Mouse (Mus musculus): ENCODE data around the gene Paqr4. TPM values are rescaled to one million over a fixed set of nuclear protein-coding genes. Genes with fewer than 3 reads are reported as not detected.

The Paqr4 gene
- total RNA-seq, 2 experiments from 2014 or later, result 13.8 to 14.6 TPM

DNA sequence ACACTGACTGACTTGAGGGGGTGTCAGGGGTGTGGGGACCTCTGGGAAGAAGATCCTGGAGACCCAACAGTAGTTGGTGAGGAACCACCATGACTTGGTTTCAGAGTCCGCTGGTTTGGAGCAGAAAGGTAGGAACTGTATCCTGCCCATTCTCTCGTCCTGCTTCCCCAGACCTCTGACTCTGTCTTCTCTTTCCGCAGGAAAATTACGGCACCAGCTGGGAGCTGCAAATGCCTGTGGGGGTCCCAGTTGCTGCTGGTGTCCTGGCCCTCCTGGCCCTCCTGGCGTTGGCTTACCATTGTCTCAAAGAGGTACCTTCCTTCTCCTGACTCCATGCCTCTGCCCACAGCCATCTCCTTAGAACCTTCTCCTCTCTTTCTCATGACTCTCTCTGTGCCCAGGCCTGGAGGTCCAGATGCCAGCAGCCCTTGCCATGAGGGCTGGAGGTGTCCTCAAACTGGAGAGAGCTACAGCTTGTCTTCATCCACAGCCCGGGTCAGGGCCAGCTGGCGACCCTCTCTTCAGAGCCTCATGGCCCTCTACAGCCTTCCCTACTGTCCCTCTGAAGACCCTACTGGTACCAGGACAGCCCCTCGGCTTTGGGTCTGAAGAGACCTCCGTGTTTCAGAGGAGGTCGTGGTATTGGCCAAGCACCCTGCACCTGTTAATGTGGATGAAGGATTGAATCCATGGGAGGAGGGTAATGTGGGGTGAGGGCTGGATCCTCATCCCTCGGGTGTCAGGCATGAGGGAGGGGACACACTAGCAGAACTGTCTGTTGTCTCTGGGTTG lies 8.9 kb upstream of the Paqr4 start:
- no peak for DNase-seq (ENCODE audit: low spot score in 2 of 2)

DNA sequence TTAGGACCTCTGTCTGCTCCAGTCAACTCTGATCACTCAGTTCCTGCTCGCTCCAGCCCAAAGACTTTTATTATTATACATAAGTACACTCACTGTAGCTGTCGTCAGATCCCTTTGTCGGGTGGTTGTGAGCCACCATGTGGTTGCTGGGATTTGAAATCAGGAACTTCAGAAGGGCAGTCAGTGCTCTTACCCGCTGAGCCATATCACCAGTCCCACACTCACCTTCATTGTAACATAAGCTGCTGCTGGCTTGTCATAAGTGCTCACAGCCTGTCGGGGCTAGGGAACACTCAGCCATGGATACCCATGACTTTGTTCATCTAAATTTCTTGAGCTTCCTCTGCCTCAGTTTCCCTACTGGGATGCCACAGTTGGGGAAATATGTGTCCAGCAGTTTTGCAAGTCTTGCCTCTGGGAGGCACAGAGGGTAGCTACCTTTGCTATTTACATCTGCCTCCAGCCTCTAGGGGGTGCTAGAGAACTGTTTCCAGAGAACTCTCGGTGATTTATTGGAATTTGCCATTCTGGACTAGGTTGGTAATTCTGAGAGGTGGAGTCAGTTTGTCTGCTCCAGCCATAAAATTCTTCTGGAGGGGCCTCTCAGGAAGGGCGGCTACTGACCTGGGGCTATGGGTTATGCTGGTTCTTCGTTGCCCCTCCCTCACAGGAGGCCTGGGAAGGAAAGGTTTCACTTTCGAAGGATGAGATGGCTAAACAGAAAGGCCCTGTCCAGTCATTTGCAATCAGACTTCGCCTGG lies 8.1 kb upstream of the Paqr4 start:
- DNase-seq (ENCODE audit: low spot score in 2 of 2), result peak in 1 of 2 experiments; percentile 49

DNA sequence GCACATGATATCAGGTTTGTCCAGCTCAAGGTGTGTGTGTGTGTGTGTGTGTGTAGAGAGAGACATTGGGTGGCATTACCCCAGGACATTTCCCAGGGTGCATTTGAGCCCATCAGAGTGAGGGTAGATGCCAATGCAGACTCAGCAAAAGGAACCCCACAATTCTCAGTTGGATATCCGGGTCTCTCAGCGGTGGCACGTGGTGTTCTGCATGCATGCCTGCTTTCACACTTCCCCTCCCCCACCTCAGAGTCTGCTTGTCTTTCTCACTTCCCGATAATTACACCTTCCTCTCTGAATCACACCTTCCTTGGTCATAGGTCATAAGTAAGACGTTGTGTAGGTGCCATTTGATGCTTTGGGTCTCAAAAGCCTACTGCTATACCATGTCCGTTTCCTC lies 7.4 kb upstream of the Paqr4 start:
- no peak for DNase-seq (ENCODE audit: low spot score in 2 of 2)

DNA sequence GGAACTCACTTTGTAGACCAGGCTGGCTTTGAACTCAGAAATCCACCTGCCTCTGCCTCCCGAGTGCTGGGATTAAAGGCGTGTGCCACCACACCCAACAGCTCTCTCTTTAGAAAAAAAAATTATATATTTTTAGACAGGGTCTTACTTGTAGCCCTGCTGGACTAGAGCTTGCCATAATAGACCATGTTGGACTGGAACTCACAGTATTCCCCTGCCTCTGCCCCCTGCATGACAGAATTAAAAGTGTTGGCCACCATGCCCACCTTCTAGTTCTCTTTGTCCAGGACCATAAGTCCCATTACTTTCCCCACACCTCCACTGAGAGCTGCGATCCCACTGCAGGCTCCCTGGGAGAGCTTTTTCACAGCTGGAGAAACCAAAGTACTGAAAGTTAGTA lies 6.8 kb upstream of the Paqr4 start:
- no peak for DNase-seq (ENCODE audit: low spot score in 2 of 2)

DNA sequence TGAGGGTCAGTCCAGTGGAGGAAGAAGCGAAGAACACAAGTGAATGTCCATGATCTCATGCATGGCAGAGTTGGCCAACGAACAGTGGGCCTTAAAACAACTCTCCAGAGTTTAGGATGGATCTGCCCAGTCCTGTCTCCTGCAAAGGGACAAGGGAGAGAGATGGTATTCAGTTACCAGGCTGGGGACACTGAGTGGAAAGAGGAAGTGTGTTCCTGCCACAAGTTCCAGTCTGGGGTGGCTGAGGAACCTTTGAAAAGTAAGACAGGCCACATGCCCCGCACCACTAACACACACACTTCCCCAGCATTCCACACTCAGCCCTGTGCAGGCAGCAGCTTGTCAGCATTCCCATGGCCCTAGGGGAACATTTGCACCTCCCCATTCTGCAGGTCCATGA lies 6.1 kb upstream of the Paqr4 start:
- no peak for DNase-seq (ENCODE audit: low spot score in 2 of 2)

DNA sequence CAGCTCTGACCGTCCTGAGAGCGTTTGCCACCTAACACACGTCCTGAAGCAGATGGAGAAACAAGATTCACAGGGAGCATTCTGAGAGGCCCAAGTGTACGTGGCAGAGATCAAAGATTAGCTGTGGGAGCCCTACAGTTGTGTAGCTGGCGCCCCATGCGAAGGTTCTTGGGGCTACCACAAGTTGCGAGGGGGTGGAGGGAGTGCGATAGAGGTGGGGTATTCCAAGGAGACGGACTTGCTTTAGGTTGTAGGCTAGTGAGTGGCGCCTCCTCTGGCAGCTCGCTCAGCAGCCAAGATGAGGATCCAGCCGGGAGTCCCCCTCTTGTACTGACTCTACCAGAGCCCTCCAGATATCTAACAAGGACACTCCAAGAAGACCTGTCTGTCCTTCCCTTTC lies 5.6 kb upstream of the Paqr4 start:
- DNase-seq (ENCODE audit: low spot score in 2 of 2), result no peak

DNA sequence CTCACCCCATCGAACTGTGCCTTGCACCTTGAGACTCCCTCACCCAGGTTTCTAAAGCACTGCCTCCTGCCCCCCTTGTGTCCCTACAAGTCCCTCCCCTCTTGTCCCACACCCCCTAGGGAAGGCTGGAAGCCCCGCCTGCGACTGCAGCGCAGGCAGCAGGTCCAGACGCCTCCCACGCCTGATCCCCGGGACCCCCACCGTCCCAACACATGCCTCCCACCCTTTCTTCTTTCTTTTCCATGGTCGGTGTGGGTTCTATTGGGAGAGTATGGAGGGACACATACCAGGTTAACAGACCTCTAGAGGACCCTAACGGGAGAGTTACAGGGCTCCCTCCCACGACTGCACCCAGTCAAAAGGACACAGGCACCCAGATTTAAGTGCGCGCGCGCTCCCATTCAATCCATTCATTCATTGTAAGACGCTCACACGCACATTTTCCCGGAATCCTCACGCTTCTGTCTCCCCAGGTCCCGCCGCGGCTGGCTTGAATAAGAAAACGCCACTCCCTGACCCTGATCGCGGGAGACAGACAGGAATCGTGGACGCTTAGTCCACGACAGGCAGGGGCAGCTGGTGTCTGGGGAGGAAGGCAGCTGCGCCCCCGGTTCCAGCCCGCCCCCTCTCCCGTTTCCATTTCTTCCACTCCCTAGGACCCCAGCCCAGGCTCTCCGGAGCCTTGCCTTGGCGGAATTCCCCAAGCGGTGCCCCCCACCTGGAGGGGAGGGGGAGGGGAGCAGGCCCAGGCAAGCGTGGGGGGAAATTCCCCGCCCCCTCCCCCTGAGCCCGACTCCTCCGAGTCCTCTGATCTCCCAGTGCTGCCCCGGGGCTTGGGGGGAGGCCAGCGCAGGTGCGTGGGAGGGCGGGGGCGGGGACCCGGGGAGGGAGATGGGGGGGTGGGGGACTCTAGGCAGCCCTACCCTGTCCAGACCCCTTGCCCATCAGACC lies 4.9 kb upstream of the Paqr4 start, which contains the start of gene Kremen2:
TSS of gene Kremen2 (minus strand) at position 533 of the 951 bp plus-strand sequence.
- DNase-seq (ENCODE audit: low spot score in 2 of 2), result no peak

DNA sequence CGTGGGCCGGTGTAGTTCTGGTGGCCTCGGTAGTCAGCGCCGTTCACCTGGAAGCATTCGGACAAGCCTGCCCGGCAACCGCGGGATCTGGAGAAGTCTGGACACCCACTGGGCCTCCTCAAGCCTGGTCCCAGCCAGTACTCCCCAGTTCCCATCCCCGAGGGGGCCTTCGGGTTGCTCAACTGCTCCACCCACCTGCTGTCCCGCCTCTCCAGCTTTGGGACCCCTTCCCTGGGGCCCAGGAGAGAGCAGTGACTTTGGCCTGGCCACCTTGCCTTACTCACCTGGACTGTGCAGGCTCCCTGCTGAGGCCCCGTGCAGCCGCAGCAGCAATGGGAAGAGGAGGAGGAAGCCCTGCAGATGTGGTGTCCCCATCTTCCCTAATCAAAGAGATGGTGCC lies 4.0 kb upstream of the Paqr4 start:
- no peak for DNase-seq (ENCODE audit: low spot score in 2 of 2)

DNA sequence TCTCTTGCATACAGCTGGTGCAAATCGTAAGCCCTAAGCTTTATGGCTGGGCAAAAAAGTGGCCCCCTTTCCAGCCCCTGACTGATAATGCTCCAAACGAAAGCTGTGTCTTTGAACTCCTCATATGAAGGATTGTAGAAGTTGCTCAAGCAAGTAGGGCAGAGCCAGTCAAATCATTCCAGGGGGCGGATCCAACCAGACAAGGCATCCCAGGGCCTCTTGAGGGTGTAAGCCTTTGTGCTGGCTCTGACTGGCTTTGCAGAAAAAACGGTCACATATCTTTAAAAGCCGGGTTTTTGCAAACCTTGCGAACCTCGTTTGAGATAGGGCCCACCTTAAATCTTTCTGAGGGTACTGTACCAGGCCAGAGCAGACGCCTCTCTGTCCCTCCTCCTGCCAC lies 3.4 kb upstream of the Paqr4 start:
- DNase-seq (ENCODE audit: low spot score in 2 of 2), result no peak

DNA sequence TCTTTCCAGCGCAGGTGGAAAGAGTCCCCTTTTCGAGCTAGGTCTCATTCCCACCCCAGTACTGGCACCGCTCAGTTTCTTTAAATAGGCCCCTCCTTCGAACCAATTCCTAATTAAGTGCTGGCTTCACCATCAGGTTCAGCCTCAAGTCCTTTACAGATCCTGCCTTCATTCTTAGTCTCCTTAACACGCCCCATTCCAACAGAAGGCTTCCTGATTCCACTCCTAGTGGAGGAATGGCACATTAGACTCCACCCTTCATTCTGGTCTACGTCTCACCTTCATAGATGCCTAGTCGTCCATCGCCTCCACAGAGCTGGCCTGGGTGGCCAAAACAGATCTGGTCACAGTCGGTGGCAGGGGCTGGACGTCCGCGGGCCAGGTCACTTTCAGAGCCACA lies 2.3 kb upstream of the Paqr4 start:
- DNase-seq (ENCODE audit: low spot score in 2 of 2), result no peak

DNA sequence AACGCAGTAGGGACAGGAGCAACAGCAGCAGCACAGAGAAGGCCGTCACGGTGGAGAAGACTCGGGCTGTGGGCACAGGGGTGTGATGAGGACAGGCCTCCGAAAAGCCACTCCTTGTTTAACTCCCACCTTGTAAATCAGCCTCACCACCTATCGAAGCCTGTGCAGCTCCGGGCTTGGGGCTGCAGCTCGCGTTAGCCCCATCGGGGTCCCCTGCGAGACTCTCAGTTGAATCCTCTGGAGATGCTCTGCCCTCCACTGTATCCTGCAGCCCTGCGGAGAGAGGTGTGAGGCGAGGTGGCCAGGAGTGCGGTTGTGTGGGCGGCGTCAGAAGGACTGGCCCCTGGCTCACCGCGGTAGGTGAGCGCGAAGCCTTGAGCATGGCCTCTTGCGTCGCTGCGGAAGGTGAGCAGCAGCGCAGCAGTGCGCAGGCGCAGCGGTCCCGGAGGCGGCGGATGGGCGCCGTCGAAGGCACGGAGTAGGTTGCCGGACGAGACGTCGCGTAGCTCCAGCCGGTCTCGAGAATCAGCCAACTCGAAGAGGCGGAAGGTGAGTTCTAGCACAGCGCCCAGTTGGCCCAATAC lies 1.6 kb upstream of the Paqr4 start:
- no peak for DNase-seq (ENCODE audit: low spot score in 2 of 2)

DNA sequence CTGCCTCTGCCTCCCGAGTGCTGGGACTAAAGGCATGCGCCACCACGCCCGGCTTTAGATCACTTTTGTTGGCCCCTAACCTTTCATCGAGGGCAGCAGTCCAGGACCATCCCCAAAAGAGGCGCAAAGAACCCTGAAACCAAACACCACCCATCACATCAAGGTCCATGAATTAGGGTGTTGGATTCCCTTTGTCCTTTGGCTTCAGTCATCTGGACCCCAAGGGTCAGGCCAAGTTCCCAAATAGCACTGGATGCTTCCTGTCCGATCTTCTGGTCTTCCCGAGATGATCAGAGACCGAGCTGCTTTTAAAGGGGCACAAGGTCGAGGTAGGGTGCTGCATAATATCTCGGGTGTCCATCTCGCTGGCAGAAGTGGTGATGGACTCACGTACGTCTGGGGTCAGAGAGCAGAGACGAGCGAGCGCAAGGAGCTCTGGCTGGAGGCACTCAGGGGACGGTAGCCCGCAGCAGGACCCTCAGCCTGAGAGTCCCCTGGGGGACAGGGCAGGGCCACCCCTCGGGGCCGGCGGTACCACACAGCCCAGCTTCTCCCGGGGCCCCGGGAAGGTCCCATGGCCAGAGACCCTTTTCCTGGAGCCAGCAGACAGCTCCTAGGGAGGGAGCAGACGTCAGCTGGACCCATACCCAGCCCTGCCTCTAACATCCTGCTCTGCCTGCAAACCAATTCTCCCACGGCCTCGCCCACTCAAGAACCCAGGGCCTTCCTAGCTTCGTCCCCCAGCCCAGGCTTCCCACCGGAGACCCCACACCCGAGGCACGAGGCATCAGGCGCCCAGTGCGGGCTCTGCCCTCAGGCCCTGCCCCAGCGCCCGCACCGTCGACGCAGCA lies 917 bp upstream of the Paqr4 start:
- DNase-seq (ENCODE audit: low spot score in 2 of 2), result no peak

DNA sequence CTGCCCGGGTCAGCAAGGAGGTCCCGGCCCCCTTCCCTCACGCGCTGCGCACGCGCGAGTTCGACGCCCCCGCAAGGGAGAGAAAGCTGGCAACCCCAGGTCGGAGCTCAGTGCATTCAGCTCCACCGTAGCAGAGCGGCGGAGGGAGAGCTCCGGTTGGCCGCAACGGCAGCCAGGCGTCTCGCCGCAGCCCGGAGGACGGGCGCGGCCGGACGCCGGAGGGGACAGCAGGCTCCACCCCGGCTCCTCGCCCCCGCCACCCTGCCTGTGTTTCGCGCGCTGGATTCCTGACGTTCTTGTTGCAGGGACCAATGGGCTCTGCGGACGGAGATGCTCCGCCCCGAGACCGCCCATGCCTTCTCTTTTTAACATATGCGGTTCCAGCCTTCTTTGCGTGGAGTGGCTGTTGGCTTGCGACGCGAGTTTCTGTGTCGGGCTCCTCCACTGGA lies 507 bp downstream of the Paqr4 start:
- DNase-seq (ENCODE audit: low spot score in 2 of 2), result peak; percentile 68 to 84

DNA sequence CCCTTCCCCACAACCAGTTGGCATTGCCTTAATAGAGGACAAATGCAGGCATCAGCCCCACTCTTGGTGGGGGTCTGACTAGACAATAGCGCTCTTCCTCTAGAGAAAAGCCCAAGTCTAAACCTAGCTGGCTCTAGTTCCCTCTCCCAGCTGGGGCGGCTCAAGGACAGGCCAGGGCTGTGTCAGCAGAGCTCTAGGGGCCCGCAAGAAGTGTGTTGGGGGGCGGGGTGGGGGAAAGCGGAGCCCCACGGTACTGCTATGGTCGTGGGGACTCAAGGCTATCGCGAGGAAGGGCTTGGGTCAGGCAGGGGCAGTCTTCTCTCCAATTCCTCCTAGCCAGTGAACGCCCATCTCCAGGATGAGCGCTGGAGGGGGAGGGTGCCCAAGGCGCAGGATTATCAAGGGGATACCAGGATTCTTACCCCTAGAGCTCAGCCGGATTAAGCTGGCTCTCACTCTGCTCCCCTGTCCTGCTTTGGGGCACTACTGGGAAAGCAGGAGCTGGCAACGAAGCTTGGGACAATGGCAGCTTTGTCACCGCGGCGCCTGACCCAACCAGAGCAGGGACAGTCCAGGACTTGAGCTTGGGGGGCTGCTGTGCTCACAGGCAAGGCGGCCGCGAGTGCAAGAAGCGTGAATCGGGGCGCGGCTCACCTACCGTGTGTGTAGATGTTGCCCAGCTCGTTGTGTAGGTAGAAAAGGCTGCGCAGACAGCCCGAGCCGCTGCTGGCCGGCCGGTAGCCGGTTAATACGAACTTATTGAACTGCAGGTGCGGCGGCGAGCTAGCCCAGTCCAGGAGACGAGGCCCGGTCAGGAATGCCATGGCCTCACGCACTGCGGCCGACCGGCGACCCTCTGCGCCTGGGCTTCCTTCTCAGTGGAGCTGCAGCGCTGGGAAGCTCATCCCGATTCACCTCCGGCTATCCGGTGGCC lies 1.2 kb downstream of the Paqr4 start:
- no peak for DNase-seq (ENCODE audit: low spot score in 2 of 2)

DNA sequence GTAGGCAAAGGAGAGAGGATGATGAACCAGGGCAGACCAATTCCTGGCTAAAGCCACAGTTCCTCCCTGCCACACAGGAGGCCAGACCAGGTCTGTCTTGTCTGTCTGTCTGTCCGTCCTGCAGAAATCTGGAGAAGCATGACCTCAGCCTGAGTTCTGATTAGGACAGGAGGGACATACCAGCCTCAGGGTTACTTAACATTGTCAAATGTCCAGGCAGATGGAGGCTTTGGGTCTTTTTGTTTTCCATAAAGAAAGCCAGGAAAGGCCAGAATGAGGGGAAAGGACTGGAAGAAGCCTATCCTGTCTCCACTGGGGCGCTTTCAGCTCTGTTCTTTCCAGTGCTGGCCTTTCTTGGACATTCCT lies 1.8 kb downstream of the Paqr4 start:
- no peak for DNase-seq (ENCODE audit: low spot score in 2 of 2)

DNA sequence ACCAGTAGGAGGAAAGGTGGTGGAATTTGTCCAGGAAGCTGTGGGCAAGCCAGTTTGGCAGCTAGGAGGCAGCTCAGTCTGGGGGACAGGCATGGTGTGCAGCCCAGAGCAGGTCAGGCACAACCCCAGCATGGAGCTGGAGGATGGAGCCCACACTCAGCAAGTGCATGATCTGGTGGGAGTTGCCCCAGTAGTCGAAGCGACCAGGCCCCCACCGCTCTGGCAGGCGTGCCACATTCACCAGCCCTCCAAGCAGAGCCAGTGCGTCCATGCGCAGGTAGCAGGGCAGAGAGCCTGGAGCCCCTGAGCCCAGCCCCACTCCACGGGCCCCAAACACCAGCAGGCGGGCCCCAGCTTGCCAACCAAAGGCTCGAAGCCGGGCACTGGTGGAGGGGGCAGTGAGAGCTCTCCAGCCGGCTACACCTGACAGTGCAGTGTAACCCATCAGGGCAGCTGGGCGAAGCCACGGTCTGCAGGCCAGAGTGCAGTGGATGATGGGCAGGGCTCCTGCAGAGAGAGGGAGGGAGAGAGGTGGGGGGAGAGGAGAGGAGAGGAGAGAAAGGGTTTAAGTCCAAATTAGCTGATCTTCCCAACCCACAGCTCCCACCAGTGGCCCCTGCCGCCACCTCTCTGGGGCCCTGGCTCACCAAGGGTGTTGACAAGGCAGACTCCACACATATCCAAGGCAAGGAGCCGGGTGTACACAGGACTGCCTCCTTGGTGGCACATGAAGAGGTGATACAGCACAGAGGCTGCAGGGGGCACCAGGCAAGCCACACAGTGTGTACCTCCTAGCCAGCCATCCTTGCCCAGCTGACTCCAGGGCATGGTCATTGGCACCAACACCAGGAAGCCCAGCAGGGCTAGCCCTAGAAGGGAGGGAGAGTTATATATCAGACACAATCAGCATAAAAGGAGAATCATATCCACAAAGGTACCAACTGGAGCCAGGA lies 2.9 kb downstream of the Paqr4 start:
- DNase-seq (ENCODE audit: low spot score in 2 of 2), result no peak

DNA sequence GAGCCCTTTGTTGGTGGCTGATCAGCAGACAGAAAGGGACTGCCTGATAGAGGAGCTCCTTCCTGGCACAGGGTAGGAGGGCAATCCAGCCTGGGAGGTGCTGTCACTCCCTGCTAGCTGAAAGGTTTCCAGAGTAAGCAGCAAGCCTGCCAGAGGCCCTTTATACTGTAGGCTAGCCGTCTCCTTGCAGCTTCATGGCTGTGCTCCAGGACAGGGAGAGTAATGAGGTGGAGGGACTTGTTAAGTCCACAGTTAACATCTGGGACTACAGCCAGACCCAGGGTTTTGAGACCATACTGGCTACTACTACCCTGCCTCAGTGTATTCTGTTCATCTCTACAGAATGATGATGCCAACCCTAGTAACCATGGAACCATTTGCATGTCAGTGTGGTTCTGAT lies 6.3 kb downstream of the Paqr4 start:
- DNase-seq (ENCODE audit: low spot score in 2 of 2), result no peak

DNA sequence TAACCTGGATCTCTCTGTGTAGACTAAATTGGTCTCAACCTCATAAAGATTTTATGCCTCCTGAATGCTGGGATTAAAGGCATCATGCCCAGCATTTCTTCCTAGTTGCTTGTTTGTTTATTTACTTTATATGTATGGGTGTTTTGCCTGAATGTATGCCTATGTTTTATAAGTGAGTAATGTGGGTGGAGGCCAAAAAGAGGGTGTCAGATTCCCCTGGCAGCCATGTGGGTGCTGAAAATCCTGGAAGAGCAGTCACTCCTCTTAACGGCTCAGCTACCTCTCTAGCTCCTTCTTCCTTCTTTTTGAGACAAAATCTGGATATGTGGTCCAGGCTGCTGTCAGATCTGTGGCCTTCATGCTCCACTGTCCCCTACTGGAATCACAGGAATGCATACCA lies 10.2 kb downstream of the Paqr4 start:
- DNase-seq (ENCODE audit: low spot score in 2 of 2), result no peak
